Mouse (Mus musculus) cortical plate, adult 2 months (tissue): Measurements from ENCODE around the gene Srrm3. TPM values are rescaled to one million over a fixed set of nuclear protein-coding genes. Genes with fewer than 3 reads are reported as not detected.

Source experiments
- H3K27ac ChIP-seq: fragments of 200-500 bp; 2 replicates; pipeline ENCODE4 v1.5.1; 2012; ENCODE audit warnings: low read length, control low read depth, inconsistent platforms; ENCODE audit not compliant: insufficient read depth
- H3K4me1 ChIP-seq: fragments of 200-500 bp; 2 replicates; pipeline ENCODE4 v1.6.1; 2011; ENCODE audit warnings: low read length; ENCODE audit not compliant: control insufficient read depth, insufficient read depth
- H3K4me3 ChIP-seq: fragments of 200-500 bp; 2 replicates; pipeline ENCODE4 v1.5.1; 2011; ENCODE audit warnings: mild to moderate bottlenecking, low read length, control low read depth; ENCODE audit not compliant: insufficient read depth
- CTCF ChIP-seq: fragments of 200-500 bp; IDR thresholded peaks from 2 replicates; pipeline ENCODE4 v1.5.1; 2011; ENCODE audit warnings: mild to moderate bottlenecking, control low read depth, low read length; ENCODE audit not compliant: insufficient read depth; ENCODE audit errors: extremely low read depth
- POLR2A ChIP-seq: fragments of 200-500 bp; IDR thresholded peaks from 2 replicates; pipeline ENCODE4 v1.6.1; 2011; ENCODE audit warnings: mild to moderate bottlenecking, low read length, control low read depth; ENCODE audit not compliant: insufficient read depth; ENCODE audit errors: extremely low read depth
- polyA plus RNA-seq: library from polyadenylated mRNA; depleted of rRNA; stranded (reverse); fragments of >200 nt; gene quantifications from 2 replicates; pipeline ENCODE4 v1.2.3, GENCODE M21; 2012

Srrm3 gene
- polyA plus RNA-seq, 1 experiment, result 80.9 TPM

DNA sequence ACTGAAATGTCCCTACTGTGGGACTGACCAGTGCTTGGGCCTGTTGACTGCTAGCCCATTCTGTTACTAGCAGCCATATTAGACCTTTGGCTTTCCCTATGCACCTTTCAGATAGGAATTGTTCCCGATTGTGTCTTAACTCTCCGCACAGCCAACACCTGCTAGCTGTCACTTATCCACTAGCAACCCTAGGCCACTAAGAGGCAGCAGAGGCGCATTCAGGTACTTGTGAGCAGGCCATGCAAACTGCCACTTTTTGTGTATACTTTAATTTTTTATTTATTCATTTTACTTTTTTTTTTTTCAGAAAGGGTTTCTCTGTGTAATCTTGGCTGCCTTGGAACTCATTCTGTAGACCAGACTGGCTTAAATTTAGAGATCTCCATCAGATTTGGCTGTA is 94.0 kb downstream of the Srrm3 start:
- H3K4me1 ChIP-seq, result peaks cover 2% of the 10 kb centered on the region; the same call in 1 of the 2 replicates
- no peak overlapping the region for H3K4me3 ChIP-seq
- TF ChIP-seq CTCF, result peak; percentile 35
- no peak for TF ChIP-seq POLR2A
- no peak overlapping the region for H3K27ac ChIP-seq

DNA sequence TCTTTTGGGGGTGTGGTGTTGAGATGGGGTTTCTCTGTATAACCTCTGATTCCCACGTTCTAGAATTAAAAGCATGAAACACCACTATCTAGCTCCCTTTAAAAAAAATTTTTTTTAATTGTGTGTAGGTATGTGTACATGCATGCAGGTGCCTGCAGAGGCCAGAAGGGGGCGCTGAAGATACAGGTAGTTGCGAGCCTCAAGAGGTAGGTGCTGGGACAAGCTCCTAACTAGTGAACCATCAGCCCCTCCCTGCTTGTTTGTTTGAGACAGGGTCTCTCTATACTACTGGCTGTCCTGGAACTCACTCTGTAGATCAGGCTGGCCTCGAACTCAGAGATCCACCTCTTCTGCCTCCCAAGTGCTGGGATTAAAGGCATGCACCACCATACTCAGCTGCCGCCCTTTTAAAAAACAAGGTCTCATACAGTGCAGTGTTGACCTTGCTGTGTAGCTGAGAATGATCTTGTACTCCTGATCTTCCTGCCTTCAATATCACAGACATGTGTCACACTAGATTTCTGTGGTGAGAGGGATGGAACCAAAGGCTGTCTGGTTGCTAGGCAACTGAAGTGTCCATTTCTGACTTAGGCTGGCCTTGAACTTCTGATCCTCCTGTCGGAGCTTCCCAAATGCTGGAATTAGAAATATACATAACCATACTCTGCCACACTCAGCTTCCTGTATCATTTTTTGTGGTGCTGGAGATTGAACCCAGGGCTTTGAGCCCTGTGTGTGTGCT is 94.8 kb downstream of the Srrm3 start:
- no peak for TF ChIP-seq POLR2A
- TF ChIP-seq CTCF, result 0 out of 2 replicates have a peak, but pooled peaks have one; percentile 9
- H3K4me1 ChIP-seq, result peaks cover 2% of the 10 kb centered on the region; the same call in 1 of the 2 replicates
- no peak overlapping the region for H3K4me3 ChIP-seq
- no peak overlapping the region for H3K27ac ChIP-seq

DNA sequence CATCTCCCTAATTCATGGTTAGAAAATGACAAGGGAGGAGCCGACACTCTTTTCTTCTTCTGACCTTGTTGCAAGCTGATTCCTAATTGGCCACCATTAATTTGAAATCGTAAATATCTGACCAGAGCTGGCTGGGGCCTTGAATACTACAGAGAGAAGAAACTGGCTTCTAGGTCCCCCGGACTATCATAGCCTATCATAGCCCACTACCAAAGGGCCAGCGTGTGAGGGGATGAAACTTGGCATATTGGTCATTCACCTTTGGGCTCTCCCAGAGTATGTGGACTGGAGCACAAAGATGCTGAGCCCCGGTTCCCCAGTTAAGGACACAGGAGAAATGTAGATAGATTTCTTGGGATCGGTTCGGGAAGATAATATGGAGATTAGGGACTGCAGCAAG is 96.4 kb downstream of the Srrm3 start:
- H3K27ac ChIP-seq, result peak overlapping the region; percentile 63
- H3K4me1 ChIP-seq, result peaks cover 2% of the 10 kb centered on the region; the same call in 1 of the 2 replicates
- TF ChIP-seq CTCF (no peak), POLR2A (no peak)
- peak overlapping the region; percentile 34 for H3K4me3 ChIP-seq

DNA sequence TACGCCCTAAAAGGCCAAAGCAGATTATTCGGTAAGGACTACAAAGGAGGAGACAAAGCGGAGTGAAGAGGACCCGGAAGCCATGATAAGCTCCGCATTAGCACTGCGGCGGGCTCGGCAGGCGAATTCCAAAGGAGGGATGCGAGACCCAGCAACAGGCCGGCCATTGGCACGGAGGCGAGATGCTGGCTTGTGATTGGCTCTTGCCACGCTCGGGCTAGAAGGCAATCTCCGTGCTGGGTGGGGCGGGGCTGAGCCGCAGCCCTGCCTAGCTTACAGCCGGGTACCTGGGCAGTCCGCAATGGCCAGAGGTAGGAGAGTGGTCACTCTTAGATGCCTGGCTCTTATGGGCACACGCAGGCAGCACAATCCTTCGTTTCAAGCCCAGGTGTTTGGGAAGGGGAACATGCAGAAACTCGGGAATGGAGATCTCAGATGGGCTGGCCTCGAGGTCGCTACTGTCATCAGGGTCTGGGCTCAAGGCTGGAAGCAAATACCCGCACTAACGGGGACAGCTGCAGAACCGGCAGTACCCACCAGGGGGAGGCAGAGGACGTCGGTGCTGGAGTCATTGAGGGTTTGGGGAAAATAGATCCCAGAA is 97.0 kb downstream of the Srrm3 start:
- Histone ChIP-seq H3K4me1 (peaks cover 2% of the 10 kb centered on the region; the same call in 1 of the 2 replicates), H3K4me3 (peak overlapping the region; percentile 34), H3K27ac (peak overlapping the region; percentile 63)
- TF ChIP-seq POLR2A (peak; percentile 77), CTCF (peak; percentile 89)

DNA sequence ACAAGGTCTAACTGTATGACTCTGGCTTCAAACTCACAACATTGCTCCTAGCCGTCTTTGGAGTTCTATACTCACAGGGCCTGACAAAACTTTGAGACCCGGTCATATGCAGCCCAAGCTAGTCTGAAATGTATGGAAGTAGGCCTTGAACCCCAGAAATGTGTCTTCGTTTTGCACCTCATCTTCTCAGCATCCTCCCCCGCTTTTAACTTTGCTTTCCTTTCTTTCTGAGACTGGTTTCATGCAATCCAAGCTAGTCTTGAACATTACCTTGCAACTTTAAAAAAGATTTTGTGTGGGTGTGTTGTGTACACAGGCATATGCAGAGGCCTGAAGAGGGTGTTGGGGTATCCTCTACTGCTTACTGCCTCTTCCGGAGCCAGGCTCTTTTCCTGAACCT is 97.6 kb downstream of the Srrm3 start:
- Histone ChIP-seq H3K4me3 (no peak overlapping the region; the same call in 1 of the 2 replicates), H3K4me1 (peaks cover 4% of the 10 kb centered on the region; the same call in 1 of the 2 replicates), H3K27ac (no peak overlapping the region)
- TF ChIP-seq CTCF, result no peak
- TF ChIP-seq POLR2A, result no peak

DNA sequence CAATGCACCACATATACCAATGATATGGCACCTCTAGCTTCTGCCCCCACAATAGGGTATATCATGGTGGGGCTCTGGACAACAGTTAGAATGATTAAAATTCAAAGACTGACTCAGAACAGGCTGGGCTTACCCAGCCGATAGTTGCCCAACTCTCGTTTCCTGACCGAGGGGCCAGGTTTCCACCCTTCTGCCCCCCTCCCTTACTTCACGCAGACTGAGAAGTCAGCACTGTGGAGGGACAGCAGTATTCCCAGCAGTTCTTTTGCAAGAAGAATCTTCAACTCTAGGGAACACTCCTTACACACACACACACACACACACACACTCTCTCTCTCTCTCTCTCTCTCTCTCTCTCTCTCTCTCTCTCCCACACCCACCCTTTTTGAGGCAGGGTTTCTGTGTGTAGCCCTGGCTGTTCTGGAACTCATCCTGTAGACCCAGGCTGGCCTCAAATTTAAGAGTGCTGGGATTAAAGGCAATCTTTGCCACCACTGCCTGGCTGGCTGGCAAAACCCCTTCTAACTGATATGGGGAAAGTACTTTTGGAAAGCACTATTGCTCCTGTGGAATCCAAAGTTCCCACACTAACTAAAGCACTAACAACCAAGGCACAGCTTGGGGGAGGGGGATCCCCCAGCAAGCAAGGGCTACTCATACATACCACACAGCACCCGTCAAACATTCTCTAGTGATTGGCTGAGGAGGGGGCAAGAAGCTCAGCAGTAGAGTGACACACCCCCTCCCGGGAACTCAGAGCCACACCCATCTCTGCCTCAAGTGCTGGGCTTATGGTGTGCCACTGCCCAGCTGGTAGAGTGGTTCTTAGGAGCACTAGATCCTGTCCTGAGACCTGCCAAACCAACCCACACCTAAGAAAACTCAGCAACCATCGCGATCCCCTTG is 98.9 kb downstream of the Srrm3 start:
- peaks cover 8% of the 10 kb centered on the region; the same call in 1 of the 2 replicates for H3K4me1 ChIP-seq
- TF ChIP-seq POLR2A (no peak), CTCF (no peak)
- H3K27ac ChIP-seq, result no peak overlapping the region
- H3K4me3 ChIP-seq, result no peak overlapping the region

DNA sequence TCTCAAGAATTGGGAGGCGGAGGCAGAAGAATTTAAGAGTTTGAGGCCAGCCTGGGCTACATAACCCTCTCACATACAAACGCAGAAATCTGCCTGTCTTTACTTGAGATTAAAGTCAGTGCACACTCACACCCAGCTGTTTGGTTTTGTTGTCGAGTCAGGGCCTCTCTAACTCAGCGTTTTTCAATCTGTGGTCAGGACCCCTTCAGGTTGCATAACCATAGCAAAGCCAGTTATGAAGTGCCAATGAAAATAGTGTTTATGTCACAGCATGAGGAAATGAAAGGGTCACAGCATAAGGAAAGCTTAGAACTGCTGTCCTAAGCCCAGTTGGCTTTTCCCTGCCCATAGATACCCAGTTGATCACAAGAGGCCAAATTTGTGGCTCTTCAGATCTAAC is 100.2 kb downstream of the Srrm3 start:
- no peak overlapping the region for H3K4me3 ChIP-seq
- H3K27ac ChIP-seq, result no peak overlapping the region
- no peak for TF ChIP-seq POLR2A
- TF ChIP-seq CTCF, result no peak
- H3K4me1 ChIP-seq, result peaks cover 8% of the 10 kb centered on the region

DNA sequence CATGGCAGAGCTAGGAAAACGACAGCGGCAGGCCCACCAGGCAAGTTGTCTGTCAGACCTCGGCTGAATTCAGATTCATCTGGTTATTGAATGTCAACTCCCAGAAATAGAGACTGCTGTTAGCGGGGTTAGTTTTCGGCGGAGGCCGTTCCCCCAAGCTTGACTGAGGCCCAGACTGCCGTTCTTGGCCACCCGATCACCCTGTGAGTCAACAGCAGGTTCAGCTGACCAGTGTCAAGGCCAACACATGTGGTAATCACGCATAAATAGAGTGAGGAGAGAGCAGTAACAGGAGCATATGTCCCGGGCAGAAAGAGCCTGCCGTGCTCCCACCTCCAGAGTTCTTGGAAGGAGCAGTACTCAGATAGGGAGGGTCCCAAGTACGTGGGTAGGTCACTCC is 100.6 kb downstream of the Srrm3 start:
- TF ChIP-seq POLR2A (no peak), CTCF (no peak)
- H3K4me1 ChIP-seq, result peaks cover 8% of the 10 kb centered on the region
- H3K4me3 ChIP-seq, result no peak overlapping the region
- no peak overlapping the region for H3K27ac ChIP-seq

DNA sequence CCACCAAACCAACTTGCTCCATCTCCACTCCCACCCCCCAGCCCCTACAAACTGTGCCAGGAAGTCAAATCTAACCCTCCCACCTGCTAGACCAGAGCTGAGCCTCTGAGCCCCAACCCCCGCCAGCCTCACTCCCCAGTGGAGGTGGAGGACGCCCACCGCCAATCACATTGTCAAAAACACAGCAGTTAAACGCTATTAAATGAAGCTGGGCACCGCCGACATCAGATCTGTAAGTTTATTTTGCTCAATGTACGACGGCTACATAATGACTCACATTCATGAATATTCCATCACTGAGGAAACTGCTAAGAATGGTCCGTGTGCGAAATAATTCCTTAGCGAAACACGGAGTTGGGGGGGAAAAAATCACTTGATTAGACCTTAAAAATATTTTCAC is 101.5 kb downstream of the Srrm3 start:
- Histone ChIP-seq H3K4me1 (peaks cover 8% of the 10 kb centered on the region), H3K27ac (no peak overlapping the region), H3K4me3 (no peak overlapping the region)
- TF ChIP-seq POLR2A (no peak), CTCF (no peak)
